Mouse (Mus musculus) CH12.LX (cell line): ENCODE results near the gene Zbtb38.

ENCODE experiments used
- EP300 ChIP-seq: IDR thresholded peaks from 2 replicates; pipeline ENCODE4 v1.6.1; 2011; ENCODE audit warnings: low read length, improper control_type of control experiment
- KAT2A ChIP-seq: IDR thresholded peaks from 2 replicates; pipeline ENCODE4 v1.6.1; 2012; ENCODE audit warnings: low read length, improper control_type of control experiment, inconsistent platforms; ENCODE audit not compliant: insufficient replicate concordance
- MEF2A ChIP-seq: IDR thresholded peaks from 2 replicates; pipeline ENCODE4 v1.6.1; 2014; ENCODE audit warnings: low read depth, mild to moderate bottlenecking, inconsistent platforms, low read length, improper control_type of control experiment, borderline replicate concordance
- NRF1 ChIP-seq: IDR thresholded peaks from 2 replicates; pipeline ENCODE4 v1.6.1; 2014; ENCODE audit warnings: low read depth, mild to moderate bottlenecking, inconsistent platforms, low read length, improper control_type of control experiment, moderate library complexity
- SIN3A ChIP-seq: IDR thresholded peaks from 2 replicates; pipeline ENCODE4 v1.6.1; 2012; ENCODE audit warnings: low read length, improper control_type of control experiment, inconsistent platforms

GRCm38 (mm10) chr9:96770443-96770842 is 17.8 kb upstream of the Zbtb38 start:
- no peak for TF ChIP-seq EP300
- no peak for TF ChIP-seq MEF2A
- TF ChIP-seq SIN3A, result no peak
- no peak for TF ChIP-seq NRF1
- no peak for TF ChIP-seq KAT2A
